Mouse (Mus musculus): ENCODE data around the gene Mrgprb1.
"Not testable (repeated sequence)": the region's sequence is repeated elsewhere in the genome, so short reads cannot be mapped to it uniquely, and the experiment has no call there.

Gene Mrgprb1

GRCm38 (mm10) chr7:48456242-48456641 lies at the start of gene Mrgprb1:
TSS of gene Mrgprb1 (minus strand) at chr7:48456342.
- no peak for DNase-seq (ENCODE audit: inconsistent age in 2 of 2, low spot score in 1 of 2)

- DNase-seq (ENCODE audit: inconsistent age in 2 of 2, low spot score in 1 of 2), result no peak
Measured at GRCm38 (mm10) chr7:48499221-48499620, 43.1 kb upstream of the Mrgprb1 start, which contains the start of gene Mrgprx2. TSS of gene Mrgprx2 (minus strand) at chr7:48499321.

- DNase-seq (ENCODE audit: inconsistent age in 2 of 2, low spot score in 1 of 2), result no peak
Measured at GRCm38 (mm10) chr7:48436581-48436980, 19.6 kb downstream of the Mrgprb1 start.

- DNase-seq (ENCODE audit: inconsistent age in 2 of 2, low spot score in 1 of 2), result not testable (repeated sequence)
Measured at GRCm38 (mm10) chr7:48435936-48436335, 20.2 kb downstream of the Mrgprb1 start.
